Mouse (Mus musculus) small intestine, adult 2 months (tissue): Measurements from ENCODE around the gene Eif2ak1. TPM values are rescaled to one million over a fixed set of nuclear protein-coding genes. Genes with fewer than 3 reads are reported as not detected.

ENCODE experiments used
- H3K27ac ChIP-seq: fragments of 200-500 bp; 2 replicates; pipeline ENCODE4 v1.5.1; 2012; ENCODE audit warnings: low read depth, low read length, control low read depth, inconsistent platforms; ENCODE audit not compliant: insufficient read depth
- H3K27me3 ChIP-seq: fragments of 200-500 bp; 2 replicates; pipeline ENCODE4 v1.6.1; 2012; ENCODE audit warnings: mild to moderate bottlenecking, moderate library complexity, low read length, inconsistent platforms; ENCODE audit not compliant: control insufficient read depth, insufficient read depth
- H3K36me3 ChIP-seq: fragments of 200-500 bp; 2 replicates; pipeline ENCODE4 v1.6.1; 2012; ENCODE audit warnings: mild to moderate bottlenecking, low read length, control low read depth, inconsistent platforms; ENCODE audit not compliant: control insufficient read depth, insufficient read depth
- H3K4me1 ChIP-seq: fragments of 200-500 bp; 2 replicates; pipeline ENCODE4 v1.6.1; 2012; ENCODE audit warnings: low read length, inconsistent platforms, mixed read lengths; ENCODE audit not compliant: control insufficient read depth, insufficient read depth, insufficient read length
- H3K4me3 ChIP-seq: fragments of 200-500 bp; 2 replicates; pipeline ENCODE4 v1.5.1; 2012; ENCODE audit warnings: low read depth, mild to moderate bottlenecking, control low read depth, inconsistent platforms, low read length, moderate library complexity
- CTCF ChIP-seq: fragments of 200-500 bp; IDR thresholded peaks from 2 replicates; pipeline ENCODE4 v1.5.1; 2012; ENCODE audit warnings: low read depth, mild to moderate bottlenecking, control low read depth, inconsistent platforms, low read length, moderate library complexity, mixed read lengths; ENCODE audit not compliant: insufficient replicate concordance, insufficient read length; ENCODE audit errors: extremely low read depth
- POLR2A ChIP-seq: fragments of 200-500 bp; IDR thresholded peaks from 2 replicates; pipeline ENCODE4 v1.6.1; 2012; ENCODE audit warnings: low read depth, mild to moderate bottlenecking, control low read depth, inconsistent platforms, low read length, moderate library complexity
- WGBS: fragments of 180-500 bp; shearing (Covaris S2); methylation state at CpG from one replicate; pipeline ENCODE4 v1.1.7; 2018; 5-methylcytosine and 5-hydroxymethylcytosine counted together
- polyA plus RNA-seq: library from polyadenylated mRNA; depleted of rRNA; stranded (reverse); fragments of >200 nt; gene quantifications from 2 replicates; pipeline ENCODE4 v1.2.3, GENCODE M21; 2012

Gene Eif2ak1
- polyA plus RNA-seq, 1 experiment: 25.9 TPM

DNA sequence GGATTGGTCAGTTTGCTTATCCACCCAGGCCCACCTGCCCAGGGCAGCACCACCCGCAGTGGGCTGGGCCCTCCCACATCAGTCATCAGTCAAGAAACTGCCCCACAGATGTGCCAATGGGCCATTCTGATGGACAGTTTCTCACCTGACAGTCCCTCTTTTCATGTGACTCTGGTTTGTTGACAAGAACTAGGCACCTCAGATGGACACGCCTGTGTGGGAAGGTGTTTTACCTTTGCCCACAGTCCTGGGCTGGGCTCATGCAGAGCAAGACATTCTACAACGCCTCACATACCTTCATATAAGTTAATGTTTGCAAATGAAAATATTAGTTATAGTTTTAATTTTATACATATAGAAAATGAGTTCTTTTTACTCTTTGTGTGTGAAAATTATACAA lies 100.5 kb downstream of the Eif2ak1 start:
- H3K4me1 ChIP-seq: peaks cover 3% of the 10 kb centered on the region; the same call in 1 of the 2 replicates
- peaks cover 29% of the 10 kb centered on the region for H3K36me3 ChIP-seq
- no peaks in the 10 kb centered on the region for H3K27me3 ChIP-seq
- no peak overlapping the region for H3K27ac ChIP-seq
- no peak overlapping the region for H3K4me3 ChIP-seq
- 68% methylated on average over 3 of the region's 3 CpGs for WGBS
- TF ChIP-seq POLR2A (no peak), CTCF (no peak)

GRCm38 (mm10) chr5:143924781-143925452 lies 107.3 kb downstream of the Eif2ak1 start:
- Histone ChIP-seq H3K27me3 (no peaks in the 10 kb centered on the region), H3K36me3 (peaks cover 39% of the 10 kb centered on the region), H3K4me1 (no peaks in the 10 kb centered on the region), H3K4me3 (no peak overlapping the region), H3K27ac (no peak overlapping the region)
- TF ChIP-seq CTCF: no peak
- TF ChIP-seq POLR2A: no peak
- 76% methylated on average over 6 of the region's 6 CpGs for WGBS

DNA sequence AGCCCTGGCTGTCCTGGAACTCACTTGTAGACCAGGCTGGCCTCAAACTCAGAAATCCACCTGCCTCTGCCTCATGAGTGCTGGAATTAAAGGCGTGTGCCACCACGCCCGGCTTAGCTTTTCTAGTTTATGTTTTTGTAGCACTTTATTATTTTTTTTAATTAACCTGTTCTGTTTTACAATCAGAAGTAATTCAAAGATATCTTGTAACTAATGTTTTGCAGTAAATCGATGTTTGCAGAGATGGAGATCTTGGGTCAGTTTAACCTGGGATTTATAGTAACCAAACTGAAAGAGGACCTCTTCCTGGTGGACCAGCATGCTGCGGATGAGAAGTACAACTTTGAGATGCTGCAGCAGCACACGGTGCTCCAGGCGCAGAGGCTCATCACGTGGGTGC lies 110.3 kb downstream of the Eif2ak1 start, which contains the start of gene Gm42421:
Gm42421 (plus strand) TSS at position 301 of the 400 bp plus-strand sequence.
- WGBS: 94% methylated on average over 8 of the region's 8 CpGs
- TF ChIP-seq POLR2A: no peak
- TF ChIP-seq CTCF: no peak
- Histone ChIP-seq H3K4me1 (peaks cover 7% of the 10 kb centered on the region; the same call in 1 of the 2 replicates), H3K4me3 (no peak within 1 kb of the TSS), H3K27me3 (no peaks in the 10 kb centered on the region), H3K27ac (no peak within 1 kb of the TSS), H3K36me3 (peaks cover 41% of the 10 kb centered on the region)

DNA sequence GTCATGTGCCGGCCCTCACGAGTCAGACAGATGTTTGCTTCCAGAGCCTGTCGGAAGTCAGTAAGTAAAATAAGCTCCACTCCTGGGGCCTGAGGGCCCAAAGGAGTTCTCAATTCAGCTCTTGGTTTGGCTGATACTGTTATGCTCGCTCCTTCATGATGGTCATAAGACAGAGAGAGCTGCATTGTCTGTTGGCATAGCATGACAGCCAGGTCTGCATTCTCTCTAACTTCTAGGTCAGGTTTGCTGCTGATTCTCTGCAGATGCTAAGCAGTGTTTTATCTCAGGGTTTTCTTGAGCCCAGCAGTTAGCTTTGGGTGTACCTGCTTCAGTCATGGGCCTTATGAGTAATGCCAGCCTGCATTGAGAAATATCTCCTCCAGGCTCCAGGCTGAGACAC lies 111.7 kb downstream of the Eif2ak1 start:
- Histone ChIP-seq H3K27me3 (no peaks in the 10 kb centered on the region), H3K4me3 (no peak overlapping the region), H3K4me1 (peaks cover 7% of the 10 kb centered on the region; the same call in 1 of the 2 replicates), H3K27ac (no peak overlapping the region), H3K36me3 (peaks cover 34% of the 10 kb centered on the region)
- TF ChIP-seq CTCF (no peak), POLR2A (no peak)
- 80% methylated on average over 4 of the region's 4 CpGs for WGBS

- Histone ChIP-seq H3K4me3 (no peak overlapping the region), H3K27me3 (no peaks in the 10 kb centered on the region), H3K36me3 (peaks cover 28% of the 10 kb centered on the region), H3K27ac (no peak overlapping the region), H3K4me1 (peaks cover 7% of the 10 kb centered on the region; the same call in 1 of the 2 replicates)
- TF ChIP-seq POLR2A: no peak
- WGBS: 96% methylated on average over 12 of the region's 12 CpGs
These were observed 113.1 kb downstream of the Eif2ak1 start for GRCm38 (mm10) chr5:143930656-143931055.

DNA sequence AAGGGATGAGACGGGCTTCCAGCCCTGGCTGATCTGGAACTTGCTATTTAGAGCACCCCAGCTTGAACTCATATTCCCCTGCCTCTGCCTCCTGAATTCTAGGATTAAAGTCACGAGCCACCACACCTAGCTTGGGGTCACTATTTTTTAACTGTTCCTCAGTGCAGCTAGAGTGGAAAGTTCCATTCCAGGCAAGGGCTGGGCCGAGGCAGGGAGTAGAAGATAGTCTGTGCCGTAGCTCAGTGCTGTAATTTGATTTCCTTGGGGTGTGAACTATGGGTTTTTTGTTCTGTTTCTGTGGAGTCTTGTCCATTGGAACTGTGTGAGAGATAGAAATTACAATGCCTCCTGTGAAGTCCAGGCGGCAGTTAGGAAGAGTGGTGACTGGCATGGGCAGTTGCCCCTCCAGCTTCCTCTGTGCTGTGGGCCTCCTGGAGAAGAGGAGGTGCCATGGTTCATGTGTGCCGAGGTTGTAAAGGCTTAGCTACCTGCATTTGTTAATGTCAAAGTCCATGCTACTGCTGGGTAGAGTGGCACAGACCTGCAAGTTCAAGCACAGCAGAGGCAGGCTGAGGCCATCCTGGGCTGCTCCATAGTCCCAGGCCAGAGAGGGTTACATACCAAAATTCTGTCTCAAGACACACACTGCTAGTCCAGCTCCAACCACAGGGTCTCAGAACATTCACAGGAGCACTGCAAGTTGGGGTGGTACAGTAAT lies 114.4 kb downstream of the Eif2ak1 start:
- H3K27me3 ChIP-seq: no peaks in the 10 kb centered on the region
- peaks cover 7% of the 10 kb centered on the region; the same call in 1 of the 2 replicates for H3K4me1 ChIP-seq
- TF ChIP-seq POLR2A (no peak), CTCF (no peak)
- H3K36me3 ChIP-seq: peaks cover 23% of the 10 kb centered on the region
- 44% methylated on average over 6 of the region's 6 CpGs for WGBS
- H3K4me3 ChIP-seq: no peak overlapping the region
- H3K27ac ChIP-seq: no peak overlapping the region

- no peaks in the 10 kb centered on the region for H3K27me3 ChIP-seq
- H3K4me3 ChIP-seq: no peak within 1 kb of the TSS
- no peak for TF ChIP-seq POLR2A
- WGBS: 36% methylated on average over 8 of the region's 8 CpGs
- peaks cover 7% of the 10 kb centered on the region; the same call in 1 of the 2 replicates for H3K4me1 ChIP-seq
- peaks cover 23% of the 10 kb centered on the region for H3K36me3 ChIP-seq
- no peak within 1 kb of the TSS for H3K27ac ChIP-seq
These were observed 115.2 kb downstream of the Eif2ak1 start, which contains the start of gene Rsph10b for GRCm38 (mm10) chr5:143932831-143933230. TSS of gene Rsph10b (plus strand) at chr5:143933035.
